Mouse (Mus musculus): Measurements from ENCODE around the gene Sox12.

- TF ChIP-seq TCF12 (IDR thresholded peaks at IDR 0.05; ENCODE audit: insufficient read depth, poor library complexity, severe bottlenecking) = no peak
- no peak for TF ChIP-seq MAX (IDR thresholded peaks at IDR 0.05; ENCODE audit: low read depth)
- no peak for TF ChIP-seq POLR2A (IDR thresholded peaks at IDR 0.05; ENCODE audit: insufficient read length, low read depth)
- no peak for TF ChIP-seq E2F4 (IDR thresholded peaks at IDR 0.05; ENCODE audit: insufficient read depth)
- TF ChIP-seq POLR2AphosphoS2 (IDR thresholded peaks at IDR 0.05; ENCODE audit: insufficient read length, low read depth) = no peak
- TF ChIP-seq CEBPB (IDR thresholded peaks at IDR 0.05; ENCODE audit: insufficient read depth, poor library complexity, severe bottlenecking) = no peak
- TF ChIP-seq TCF3 (IDR thresholded peaks at IDR 0.05; ENCODE audit: insufficient read length, low read depth) = no peak
Observed at GRCm38 (mm10) chr2:152411471-152411870, 13.6 kb upstream of the Sox12 start.
